Mouse (Mus musculus): Measurements from ENCODE around the gene Rhobtb1.

The Rhobtb1 gene

GRCm38 (mm10) chr10:69320667-69321518 is 169.7 kb downstream of the Rhobtb1 start:
- no peaks in the 10 kb centered on the region for H3K9me3 ChIP-seq (ENCODE audit: low read length)
- H3K27me3 ChIP-seq (ENCODE audit: insufficient read depth, low read length): no peaks in the 10 kb centered on the region

GRCm38 (mm10) chr10:69321519-69322035 is 170.3 kb downstream of the Rhobtb1 start:
- TF ChIP-seq CTCF (conservative IDR thresholded peaks at IDR 0.05; ENCODE audit: low read length) (no peak), NANOG (IDR thresholded peaks at IDR 0.05; ENCODE audit: borderline replicate concordance, low read length) (no peak), POU5F1 (IDR thresholded peaks at IDR 0.05; ENCODE audit: borderline replicate concordance, low read length) (no peak)

More at GRCm38 (mm10) chr10:69320667-69321518, 169.7 kb downstream of the Rhobtb1 start:
- TF ChIP-seq CTCF (conservative IDR thresholded peaks at IDR 0.05; ENCODE audit: low read length): peak; percentile 79
- TF ChIP-seq NANOG (IDR thresholded peaks at IDR 0.05; ENCODE audit: borderline replicate concordance, low read length): no peak
- Histone ChIP-seq H3K4me3 (replicated peaks; ENCODE audit: low read length) (no peak overlapping the region), H3K36me3 (ENCODE audit: insufficient read depth, low read length) (peaks cover 10% of the 10 kb centered on the region), H3K4me1 (replicated peaks; ENCODE audit: low read depth, low read length) (peaks cover 44% of the 10 kb centered on the region)

GRCm38 (mm10) chr10:69323986-69324385 is 172.8 kb downstream of the Rhobtb1 start:
- Histone ChIP-seq H3K27me3 (ENCODE audit: insufficient read depth, low read length) (no peaks in the 10 kb centered on the region), H3K9me3 (ENCODE audit: low read length) (no peaks in the 10 kb centered on the region), H3K4me3 (replicated peaks; ENCODE audit: low read length) (no peak overlapping the region; the same call in 1 of the 2 replicates), H3K4me1 (replicated peaks; ENCODE audit: low read depth, low read length) (peaks cover 71% of the 10 kb centered on the region), H3K36me3 (ENCODE audit: insufficient read depth, low read length) (peaks cover 10% of the 10 kb centered on the region)
- TF ChIP-seq NANOG (IDR thresholded peaks at IDR 0.05; ENCODE audit: borderline replicate concordance, low read length) (no peak), CTCF (conservative IDR thresholded peaks at IDR 0.05; ENCODE audit: low read length) (no peak)

More at GRCm38 (mm10) chr10:69321519-69322035, 170.3 kb downstream of the Rhobtb1 start:
- peaks cover 10% of the 10 kb centered on the region for H3K36me3 ChIP-seq (ENCODE audit: insufficient read depth, low read length)
- no peaks in the 10 kb centered on the region for H3K9me3 ChIP-seq (ENCODE audit: low read length)
- H3K4me1 ChIP-seq (replicated peaks; ENCODE audit: low read depth, low read length): peaks cover 47% of the 10 kb centered on the region
- no peak overlapping the region for H3K4me3 ChIP-seq (replicated peaks; ENCODE audit: low read length)
- no peaks in the 10 kb centered on the region for H3K27me3 ChIP-seq (ENCODE audit: insufficient read depth, low read length)

- TF ChIP-seq CTCF (conservative IDR thresholded peaks at IDR 0.05; ENCODE audit: low read length): no peak
- no peak for TF ChIP-seq NANOG (IDR thresholded peaks at IDR 0.05; ENCODE audit: borderline replicate concordance, low read length)
- no peak for TF ChIP-seq POU5F1 (IDR thresholded peaks at IDR 0.05; ENCODE audit: borderline replicate concordance, low read length)
- Histone ChIP-seq H3K9me3 (ENCODE audit: low read length) (no peaks in the 10 kb centered on the region), H3K27me3 (ENCODE audit: insufficient read depth, low read length) (no peaks in the 10 kb centered on the region), H3K4me1 (replicated peaks; ENCODE audit: low read depth, low read length) (peaks cover 74% of the 10 kb centered on the region), H3K36me3 (ENCODE audit: insufficient read depth, low read length) (peaks cover 7% of the 10 kb centered on the region), H3K4me3 (replicated peaks; ENCODE audit: low read length) (peak overlapping the region; percentile 24)
Observed at GRCm38 (mm10) chr10:69324816-69325215, 173.6 kb downstream of the Rhobtb1 start.

GRCm38 (mm10) chr10:69326433-69326832 is 175.2 kb downstream of the Rhobtb1 start:
- no peak for TF ChIP-seq POU5F1 (IDR thresholded peaks at IDR 0.05; ENCODE audit: borderline replicate concordance, low read length)
- TF ChIP-seq NANOG (IDR thresholded peaks at IDR 0.05; ENCODE audit: borderline replicate concordance, low read length): no peak
- TF ChIP-seq CTCF (conservative IDR thresholded peaks at IDR 0.05; ENCODE audit: low read length): no peak
- peaks cover 64% of the 10 kb centered on the region for H3K4me1 ChIP-seq (replicated peaks; ENCODE audit: low read depth, low read length)
- H3K36me3 ChIP-seq (ENCODE audit: insufficient read depth, low read length): 0 out of 2 replicates have a peak, but pooled peaks cover 5% of the 10 kb centered on the region
- no peak overlapping the region for H3K4me3 ChIP-seq (replicated peaks; ENCODE audit: low read length)
- no peaks in the 10 kb centered on the region for H3K27me3 ChIP-seq (ENCODE audit: insufficient read depth, low read length)
- H3K9me3 ChIP-seq (ENCODE audit: low read length): no peaks in the 10 kb centered on the region

- H3K27me3 ChIP-seq (ENCODE audit: insufficient read depth, low read length): no peaks in the 10 kb centered on the region
- no peak for TF ChIP-seq CTCF (conservative IDR thresholded peaks at IDR 0.05; ENCODE audit: low read length)
- TF ChIP-seq NANOG (IDR thresholded peaks at IDR 0.05; ENCODE audit: borderline replicate concordance, low read length): no peak
- TF ChIP-seq POU5F1 (IDR thresholded peaks at IDR 0.05; ENCODE audit: borderline replicate concordance, low read length): no peak
Observed at GRCm38 (mm10) chr10:69327362-69327761, 176.1 kb downstream of the Rhobtb1 start.

GRCm38 (mm10) chr10:69328029-69328655 is 176.9 kb downstream of the Rhobtb1 start:
- H3K4me3 ChIP-seq (replicated peaks; ENCODE audit: low read length): peak overlapping the region; percentile 73
- H3K27me3 ChIP-seq (ENCODE audit: insufficient read depth, low read length): no peaks in the 10 kb centered on the region
- H3K36me3 ChIP-seq (ENCODE audit: insufficient read depth, low read length): peaks cover 19% of the 10 kb centered on the region
- H3K4me1 ChIP-seq (replicated peaks; ENCODE audit: low read depth, low read length): peaks cover 65% of the 10 kb centered on the region
- H3K9me3 ChIP-seq (ENCODE audit: low read length): no peaks in the 10 kb centered on the region
- TF ChIP-seq POU5F1 (IDR thresholded peaks at IDR 0.05; ENCODE audit: borderline replicate concordance, low read length) (no peak), NANOG (IDR thresholded peaks at IDR 0.05; ENCODE audit: borderline replicate concordance, low read length) (no peak)

More at GRCm38 (mm10) chr10:69327362-69327761, 176.1 kb downstream of the Rhobtb1 start:
- Histone ChIP-seq H3K4me3 (replicated peaks; ENCODE audit: low read length) (peak overlapping the region; percentile 73), H3K9me3 (ENCODE audit: low read length) (no peaks in the 10 kb centered on the region), H3K4me1 (replicated peaks; ENCODE audit: low read depth, low read length) (peaks cover 64% of the 10 kb centered on the region), H3K36me3 (ENCODE audit: insufficient read depth, low read length) (0 out of 2 replicates have a peak, but pooled peaks cover 11% of the 10 kb centered on the region)

GRCm38 (mm10) chr10:69328656-69329046 is 177.4 kb downstream of the Rhobtb1 start:
- peaks cover 65% of the 10 kb centered on the region for H3K4me1 ChIP-seq (replicated peaks; ENCODE audit: low read depth, low read length)
- no peaks in the 10 kb centered on the region for H3K9me3 ChIP-seq (ENCODE audit: low read length)
- H3K36me3 ChIP-seq (ENCODE audit: insufficient read depth, low read length): peaks cover 24% of the 10 kb centered on the region
- no peaks in the 10 kb centered on the region for H3K27me3 ChIP-seq (ENCODE audit: insufficient read depth, low read length)
- TF ChIP-seq CTCF (conservative IDR thresholded peaks at IDR 0.05; ENCODE audit: low read length) (no peak), NANOG (IDR thresholded peaks at IDR 0.05; ENCODE audit: borderline replicate concordance, low read length) (no peak), POU5F1 (IDR thresholded peaks at IDR 0.05; ENCODE audit: borderline replicate concordance, low read length) (no peak)
- peak overlapping the region; percentile 73; the same call in 1 of the 2 replicates for H3K4me3 ChIP-seq (replicated peaks; ENCODE audit: low read length)
